Mouse (Mus musculus) kidney, adult 9 months (tissue): ENCODE measurements around the gene Srf.

Experiments used
- DNase-seq: peaks from one replicate; pipeline ENCODE4 v3.0.0; 2022

Srf gene

DNA sequence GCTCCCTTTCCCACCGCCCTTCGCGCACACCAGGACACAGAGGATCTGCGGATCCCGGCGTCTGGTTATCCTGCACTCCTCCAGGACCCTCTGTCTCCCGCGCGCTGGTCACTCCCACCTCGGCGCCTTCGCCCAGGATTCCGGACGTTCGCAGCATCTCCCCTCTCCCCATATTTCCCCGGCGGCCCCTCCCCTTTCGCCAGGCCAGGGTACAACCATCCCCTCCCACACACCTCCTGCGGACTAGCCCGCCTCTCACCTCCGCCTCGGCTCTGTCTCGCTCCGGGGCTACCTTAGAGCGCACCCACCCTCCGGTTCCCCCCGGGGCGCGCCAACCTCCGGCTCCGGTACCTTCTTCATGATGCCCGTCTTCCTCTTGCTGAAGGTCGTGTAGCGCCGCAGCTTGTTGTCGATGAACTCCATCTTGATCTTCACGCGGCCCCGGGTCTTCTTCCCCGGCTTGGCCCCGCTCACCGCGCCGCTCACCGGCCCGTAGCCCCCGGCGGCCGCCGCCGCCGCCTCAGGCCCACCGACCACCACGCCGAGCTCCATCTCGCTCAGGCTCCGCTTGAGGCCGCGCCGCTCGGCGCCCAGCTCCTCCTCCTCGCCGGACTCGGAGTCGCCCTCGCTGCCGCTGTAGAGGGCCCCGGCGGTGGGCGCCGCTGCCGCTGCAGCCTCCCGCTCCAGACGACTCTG is 850 bp downstream of the Srf start:
- peak; percentile 33 for DNase-seq

DNA sequence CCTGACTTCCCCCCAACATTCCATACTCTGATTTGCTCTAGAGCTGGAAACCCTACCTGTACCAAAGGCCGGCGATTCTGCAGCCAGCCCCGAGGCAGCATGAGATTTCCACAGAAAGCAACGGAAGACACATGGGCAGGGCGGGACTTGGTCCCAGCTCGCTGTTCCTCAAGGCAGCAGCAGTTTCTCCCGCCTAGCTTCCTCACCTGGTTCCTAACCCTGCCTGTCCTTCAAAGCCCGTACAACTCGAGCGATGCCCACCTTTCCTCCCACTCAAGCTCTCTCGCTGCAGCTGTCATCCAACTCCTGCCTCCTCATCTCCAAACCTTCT is 1.4 kb downstream of the Srf start:
- DNase-seq = peak; percentile 28

DNA sequence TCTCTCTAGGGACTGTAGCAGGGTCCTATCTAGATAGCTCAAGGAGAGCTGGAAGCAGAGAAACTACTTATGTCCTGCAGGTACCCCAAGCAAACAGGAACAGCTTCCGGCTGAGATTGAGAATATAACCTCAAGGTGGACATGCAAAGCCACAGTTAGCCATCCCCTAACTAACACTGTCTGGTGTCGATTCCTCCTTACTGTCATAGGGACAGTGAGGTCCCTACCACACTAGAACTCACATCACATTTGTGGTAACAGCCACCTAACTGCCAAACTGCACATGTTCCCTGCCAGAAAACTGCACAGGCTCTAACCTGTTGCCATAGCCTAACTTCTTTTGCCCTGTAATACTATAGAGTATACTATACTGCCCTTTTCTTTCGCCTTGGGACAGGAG is 2.0 kb downstream of the Srf start:
- DNase-seq = no peak

DNA sequence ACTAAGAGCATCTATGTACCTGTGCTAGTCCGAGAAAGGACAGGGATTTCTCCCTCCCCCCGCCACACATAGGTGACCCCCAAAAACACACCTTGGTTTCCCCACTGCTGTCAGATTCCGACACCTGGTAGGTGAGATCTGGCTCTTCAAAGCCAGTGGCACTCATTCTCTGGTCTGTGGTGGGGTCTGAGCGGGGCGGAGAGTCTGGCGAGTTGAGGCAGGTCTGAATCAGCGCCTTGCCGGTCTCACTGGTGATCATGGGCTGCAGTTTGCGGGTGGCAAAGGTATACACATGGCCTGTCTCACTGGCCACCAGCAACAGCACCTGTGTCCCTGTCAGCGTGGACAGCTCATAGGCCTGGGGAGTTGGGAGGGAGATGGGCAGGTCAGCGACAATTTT is 2.5 kb downstream of the Srf start:
- no peak for DNase-seq

DNA sequence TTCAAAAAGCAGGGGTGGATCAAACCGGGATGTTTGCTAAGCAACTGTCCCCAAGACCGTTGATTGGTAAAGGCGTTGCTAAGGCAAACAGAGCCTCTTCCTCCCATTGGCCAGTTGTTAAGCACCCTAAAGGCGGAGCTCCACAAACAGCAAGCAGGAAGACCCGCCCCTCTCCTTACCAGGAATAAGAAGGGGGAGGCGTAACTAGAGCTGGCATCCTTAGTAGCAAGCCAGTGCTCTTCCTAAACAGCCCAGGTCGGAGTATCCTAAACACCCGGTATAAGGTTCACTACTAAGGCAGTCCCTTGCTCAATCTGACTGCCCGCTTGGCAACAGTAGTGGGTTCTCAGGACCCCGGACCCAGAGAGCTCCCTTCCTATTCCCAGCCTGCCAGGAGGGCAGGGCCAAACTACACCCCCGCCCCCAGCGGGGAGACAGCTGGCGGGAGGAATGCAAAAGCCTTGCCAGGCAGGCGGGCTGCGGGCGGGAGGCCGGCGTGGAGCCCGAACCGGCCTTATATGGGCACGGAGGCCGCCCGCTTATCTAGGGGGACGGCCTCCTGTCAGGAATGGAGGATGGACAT is 3.0 kb downstream of the Srf start:
- peak; percentile 97 for DNase-seq

DNA sequence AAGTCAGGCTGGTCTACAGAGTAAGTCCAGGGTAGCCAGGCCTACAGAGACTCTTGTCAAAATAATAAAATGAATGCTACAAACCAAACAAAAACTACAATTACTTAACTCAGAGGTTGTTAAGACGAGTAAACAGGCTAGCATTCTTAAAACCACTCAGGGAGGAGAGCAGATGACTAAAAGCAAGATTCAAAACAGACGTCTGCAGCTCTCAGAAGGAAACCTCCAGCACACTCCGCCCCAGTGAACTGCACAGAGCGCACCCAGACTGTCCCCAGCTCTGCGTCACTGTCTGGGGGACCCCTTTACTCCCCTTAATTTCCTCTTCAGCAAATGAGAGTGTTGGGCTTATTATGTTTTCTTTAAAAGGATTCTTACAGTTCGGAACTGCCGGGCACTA is 3.8 kb downstream of the Srf start:
- DNase-seq = no peak

DNA sequence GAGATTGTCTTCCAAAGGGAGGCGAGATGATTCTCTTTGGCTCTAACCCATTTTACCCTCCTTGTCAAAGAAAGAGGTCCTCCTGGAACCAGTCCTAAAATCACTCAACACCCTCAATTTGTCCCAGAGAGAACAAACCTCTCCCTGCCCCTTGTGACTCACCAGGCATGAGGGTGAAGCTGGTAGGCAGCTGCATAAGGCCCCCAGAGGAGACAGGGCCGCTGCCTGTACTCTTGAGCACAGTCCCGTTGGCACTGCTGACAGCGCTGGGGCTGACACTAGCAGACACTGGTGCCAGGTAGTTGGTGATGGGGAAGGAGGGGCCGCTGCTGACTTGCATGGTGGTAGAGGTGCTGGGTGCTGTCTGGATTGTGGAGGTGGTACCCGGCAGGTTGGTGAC is 4.6 kb downstream of the Srf start:
- no peak for DNase-seq

DNA sequence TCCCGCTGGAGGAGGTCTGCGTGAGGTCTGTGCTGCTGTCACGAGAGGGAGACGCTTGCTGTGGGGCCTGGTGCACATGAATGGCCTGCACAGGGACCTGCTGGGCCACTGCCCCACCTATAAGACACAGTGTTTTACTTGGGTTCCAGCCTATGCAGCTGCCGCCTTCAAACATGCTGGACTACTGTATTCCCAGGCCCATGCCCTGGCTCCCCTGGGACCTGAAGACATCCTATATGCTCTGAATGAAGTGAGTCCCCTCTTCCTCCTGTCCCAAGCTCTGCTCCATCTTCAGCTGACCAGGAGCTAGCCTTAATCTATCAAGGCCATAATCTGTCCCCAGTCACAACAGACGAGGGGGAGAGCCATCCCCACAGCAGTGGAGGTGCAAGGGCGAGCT is 5.1 kb downstream of the Srf start:
- no peak for DNase-seq

DNA sequence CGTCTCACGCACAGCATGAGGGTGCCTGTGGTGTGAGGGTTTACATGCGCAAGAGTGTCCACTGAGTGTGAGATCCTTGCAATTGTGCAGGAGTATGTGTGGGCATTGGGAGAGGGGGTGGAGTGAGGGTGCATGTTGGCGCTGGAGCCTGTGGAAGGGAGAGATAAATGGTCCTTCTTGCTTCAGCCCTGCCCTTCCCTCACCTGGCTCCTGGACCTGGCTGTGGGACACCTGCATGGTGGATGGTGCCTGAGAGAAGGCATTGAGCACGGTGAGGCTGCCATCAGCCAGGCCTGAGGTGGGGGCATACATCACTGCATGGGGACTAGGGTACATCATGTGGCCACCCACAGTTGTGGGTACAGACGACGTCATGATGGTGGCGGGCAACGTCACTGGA is 6.3 kb downstream of the Srf start:
- no peak for DNase-seq

DNA sequence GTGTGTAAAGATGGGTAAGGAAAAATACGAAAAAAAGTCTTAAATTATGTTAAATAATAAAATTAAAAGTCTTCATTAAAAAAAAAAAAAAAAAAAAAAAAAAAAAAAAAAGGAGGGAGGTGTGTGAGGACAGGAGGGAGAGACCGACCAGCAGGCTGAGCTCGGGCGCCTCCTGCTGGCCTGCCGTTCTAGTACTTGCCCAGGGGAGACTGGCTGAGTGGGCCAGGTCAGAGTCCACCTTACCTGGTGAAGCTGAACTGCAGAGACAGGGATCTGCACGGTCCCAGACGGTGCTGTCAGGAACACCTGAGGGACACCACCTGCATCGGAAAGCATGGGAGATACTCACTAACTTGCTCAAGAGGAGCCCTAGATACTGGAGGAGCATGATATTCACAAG is 6.8 kb downstream of the Srf start:
- DNase-seq = peak; percentile 91

DNA sequence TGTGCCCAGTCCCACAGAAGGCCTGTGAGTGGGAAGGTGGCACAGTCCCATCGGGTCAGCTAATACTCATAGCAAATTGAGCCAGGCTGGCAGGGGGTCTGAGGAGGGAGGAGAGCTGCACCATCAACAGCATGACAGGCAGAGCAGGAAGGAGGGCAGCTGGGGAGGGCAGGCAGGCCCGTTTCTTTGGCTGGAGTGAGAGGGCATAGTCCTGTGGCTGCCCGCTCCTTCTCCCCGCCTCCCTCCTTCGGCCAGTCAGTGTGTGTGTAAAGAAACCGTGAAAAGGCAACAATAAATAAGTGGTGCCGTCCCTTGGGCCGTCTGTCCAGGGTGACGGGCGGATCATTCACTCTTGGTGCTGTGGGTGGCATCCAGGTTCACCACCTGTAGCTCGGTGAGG is 7.2 kb downstream of the Srf start:
- peak; percentile 66 for DNase-seq

DNA sequence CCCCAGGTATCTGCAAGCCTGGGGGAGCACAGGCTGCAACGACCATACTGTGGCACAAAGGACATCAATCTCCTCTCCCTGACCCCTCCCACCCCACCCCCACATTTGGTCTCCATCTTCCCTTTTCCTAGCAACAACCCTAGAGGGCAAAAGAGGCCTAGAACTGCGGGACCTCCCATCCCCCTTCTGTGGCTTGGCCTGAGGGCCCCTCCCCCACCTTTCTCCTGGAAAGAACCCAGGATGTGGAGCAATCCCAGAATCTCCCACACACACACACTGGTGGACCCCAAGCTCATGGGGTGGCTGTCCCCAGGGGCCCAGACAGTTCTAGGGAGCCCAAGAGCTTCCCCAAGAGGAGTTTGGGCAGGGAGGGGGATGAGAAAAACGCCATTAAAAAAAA is 8.1 kb downstream of the Srf start:
- no peak for DNase-seq

DNA sequence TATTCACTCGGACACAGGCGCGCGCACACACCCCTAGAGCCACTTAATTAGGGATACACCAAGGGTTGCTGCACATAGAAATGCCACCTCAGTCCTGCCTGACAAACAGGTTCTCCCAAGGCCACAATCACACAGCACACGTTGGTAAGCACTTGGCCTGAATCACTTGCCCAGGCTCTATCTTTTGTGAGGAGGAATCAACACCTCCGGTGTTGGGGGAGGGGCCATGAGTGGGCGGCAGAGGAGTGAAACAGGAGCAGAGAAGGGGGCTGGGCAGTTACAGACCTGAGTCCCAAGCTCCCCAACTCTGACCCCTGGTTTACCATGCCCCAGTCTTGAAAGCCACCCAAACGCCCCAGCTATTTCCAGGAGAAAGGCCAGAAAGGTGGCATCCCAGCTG is 9.0 kb downstream of the Srf start:
- DNase-seq = no peak

DNA sequence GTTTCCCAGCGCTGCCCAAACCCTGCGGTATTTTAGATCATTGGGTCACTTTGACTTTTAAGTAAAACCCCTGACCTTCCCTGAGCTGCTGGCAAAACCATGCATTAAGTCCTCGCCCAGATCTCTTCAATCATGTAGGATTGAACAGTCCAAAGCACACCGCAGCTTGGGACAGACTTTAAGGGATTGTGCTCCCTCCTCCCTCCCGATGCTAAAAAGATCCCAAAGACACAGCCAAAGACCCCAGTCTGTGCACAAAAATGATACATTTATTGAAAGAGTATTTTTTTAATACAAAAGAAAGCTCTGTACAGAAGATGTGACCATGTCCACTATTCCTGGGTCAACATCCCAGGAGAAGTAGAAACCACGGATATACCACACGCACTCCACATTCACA is 9.4 kb downstream of the Srf start:
- no peak for DNase-seq

DNA sequence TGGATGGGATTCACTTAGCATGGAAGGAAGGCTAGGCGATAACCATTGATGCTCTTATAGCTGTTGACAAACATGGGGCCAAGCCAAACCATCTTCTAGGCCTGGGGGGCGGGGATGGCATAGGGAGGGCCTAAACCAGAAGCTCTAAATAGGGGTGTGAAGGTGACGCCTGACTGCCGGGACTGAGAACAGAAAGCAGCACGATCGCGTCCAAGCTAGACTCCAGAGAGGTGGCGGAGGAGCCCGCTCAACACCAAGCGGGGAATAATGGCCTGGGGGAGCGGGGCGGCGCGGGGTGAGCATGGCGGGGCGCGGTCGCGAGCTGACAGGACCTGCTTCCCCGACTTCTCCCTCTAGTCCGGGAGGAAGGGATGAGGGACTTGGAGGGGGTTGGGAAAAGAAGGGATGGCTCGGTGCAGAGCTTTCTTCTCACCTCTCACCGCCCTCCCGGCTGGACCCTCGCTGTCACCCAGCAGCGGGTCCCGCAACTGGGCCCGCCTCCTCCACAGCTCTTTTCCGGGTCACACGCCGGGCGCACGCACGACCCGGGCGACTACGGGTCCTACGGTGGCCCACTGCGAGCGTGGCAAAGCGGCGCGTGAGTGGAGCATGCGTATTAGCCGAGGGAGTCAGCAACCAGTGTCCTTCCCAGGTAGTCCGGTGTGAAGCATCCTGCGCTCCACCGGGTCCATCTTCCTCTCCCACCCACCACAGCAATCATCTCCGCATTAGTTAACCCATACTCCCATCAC is 10.0 kb downstream of the Srf start, which contains the start of gene Cul9:
Gene Cul9, minus strand, starts transcription at position 576 of the 752 bp plus-strand sequence.
- DNase-seq = peak; percentile 86

DNA sequence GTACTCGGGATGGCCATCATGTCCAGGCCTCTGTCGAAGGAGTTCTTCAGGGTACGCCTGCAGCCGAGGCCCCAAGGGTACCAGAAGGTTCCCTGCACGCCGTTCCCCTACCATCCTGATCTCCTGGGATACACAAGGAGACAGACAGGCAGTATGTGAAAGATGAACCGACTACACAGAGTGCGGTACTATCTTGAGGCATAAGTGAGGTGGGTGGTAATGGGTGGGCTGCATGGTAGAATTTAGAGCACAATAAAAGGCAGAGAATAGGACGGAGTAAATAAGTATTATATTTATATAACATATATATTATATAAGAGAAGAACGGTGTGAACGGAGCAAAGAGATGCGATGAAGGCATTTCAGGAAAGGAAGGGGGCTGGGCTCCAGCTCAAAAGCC is 12.3 kb downstream of the Srf start:
- DNase-seq = no peak

DNA sequence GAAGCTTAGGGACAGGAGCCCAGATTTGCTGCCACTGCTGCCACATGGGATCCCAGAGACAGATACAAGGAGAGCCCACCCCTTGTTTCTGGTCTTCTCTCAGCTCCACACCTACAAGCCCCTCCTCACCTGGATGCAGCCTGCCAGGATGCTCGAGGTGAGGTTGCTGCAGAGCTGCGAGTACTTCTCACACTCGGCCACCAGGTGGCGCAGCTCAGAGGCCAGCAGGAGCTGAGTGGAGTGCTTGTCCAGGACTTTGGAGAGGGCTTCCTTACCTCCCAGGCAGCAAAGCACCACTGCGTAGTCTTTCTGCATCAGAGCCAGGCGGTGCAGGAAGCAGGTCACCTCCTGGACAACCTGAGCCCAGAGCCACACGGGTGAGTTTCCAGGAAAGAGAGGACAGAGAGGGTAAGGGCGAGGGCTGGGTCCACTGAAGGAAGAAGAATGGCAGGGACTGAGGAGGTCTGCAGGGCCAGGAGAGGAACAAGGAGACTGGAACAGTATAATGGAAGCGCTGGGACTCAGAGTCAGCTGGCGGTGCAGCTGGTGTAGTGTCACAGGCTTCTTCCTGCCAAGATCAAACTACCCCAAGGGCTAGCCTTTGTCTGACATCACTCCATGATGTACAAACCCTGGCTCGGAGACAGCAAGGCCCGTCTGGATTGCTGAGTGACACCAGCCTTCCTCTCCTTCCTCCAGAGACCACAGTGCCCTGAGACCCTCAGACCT is 30.2 kb downstream of the Srf start:
- DNase-seq = peak; percentile 75

DNA sequence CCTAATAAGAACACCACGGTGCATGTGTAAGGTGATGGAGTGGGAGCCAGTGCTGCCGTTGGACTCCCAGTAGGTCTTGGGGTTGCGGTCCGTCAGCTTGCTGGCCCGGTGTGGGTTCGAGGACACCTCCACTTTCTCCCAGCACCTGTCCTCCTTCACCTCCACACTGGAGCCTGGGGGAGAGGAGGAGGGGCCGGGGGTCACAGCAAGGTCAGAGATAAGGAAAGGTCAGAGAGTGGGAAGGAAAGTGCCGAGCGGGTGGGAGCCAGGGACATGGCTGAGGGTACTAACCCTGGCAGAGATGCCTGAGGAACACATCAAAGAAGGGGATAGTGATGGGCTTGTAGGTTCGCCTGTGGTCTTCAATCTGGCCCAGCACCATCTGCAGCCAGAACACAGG is 30.9 kb downstream of the Srf start:
- DNase-seq = no peak

DNA sequence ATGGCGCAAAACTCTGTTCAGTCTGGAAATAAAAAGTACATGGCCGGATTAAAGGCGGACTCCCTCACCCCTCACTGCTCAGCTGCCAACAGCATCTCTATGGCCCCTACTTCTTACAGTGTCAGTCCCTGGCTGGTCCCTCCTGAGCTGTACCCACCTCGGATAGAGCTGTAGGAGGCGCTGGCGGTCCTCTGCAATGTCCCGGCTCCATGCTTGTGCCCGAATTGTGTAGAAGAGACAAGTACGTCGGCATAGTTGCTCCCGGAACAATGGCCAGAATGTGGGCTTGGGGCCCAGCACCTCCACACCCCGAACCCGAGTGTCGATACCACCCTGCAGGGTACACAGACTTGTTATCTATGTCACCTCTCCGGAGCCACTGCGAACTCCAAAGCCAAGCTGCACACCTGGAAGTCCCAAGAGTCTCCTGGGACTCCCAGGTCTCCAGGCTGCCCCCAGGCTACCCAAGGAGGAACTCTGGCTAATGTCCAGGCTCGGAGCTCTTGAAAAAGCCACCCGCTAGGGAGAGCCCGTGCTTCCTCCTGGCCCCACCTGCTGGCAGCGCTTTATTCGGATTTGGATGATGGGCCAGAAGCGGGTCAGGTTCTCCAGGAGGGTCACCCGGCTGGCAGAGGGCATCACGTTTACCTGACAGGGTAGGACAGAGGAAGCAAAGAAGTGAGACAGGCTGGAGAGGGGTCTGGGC is 33.9 kb downstream of the Srf start:
- DNase-seq = no peak

DNA sequence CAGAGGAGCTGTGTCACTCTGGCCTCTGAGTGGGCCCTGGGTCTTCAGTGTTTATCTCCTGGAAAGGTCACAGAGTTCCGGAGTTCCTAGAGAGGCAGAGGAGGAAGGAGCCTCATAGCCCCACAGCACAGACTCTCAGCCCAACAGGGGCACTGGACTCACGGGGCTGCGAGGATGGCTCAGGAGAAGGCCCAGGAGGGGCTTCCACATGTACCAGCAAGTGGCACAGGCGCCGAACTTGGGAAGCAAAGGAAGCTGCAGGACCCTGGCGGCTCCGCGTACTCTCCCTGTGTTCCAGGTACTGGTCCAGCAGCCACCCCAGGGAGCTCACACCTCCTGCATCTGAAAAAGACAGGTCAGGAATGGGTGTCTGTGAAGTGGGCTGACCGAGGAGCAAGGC is 34.8 kb downstream of the Srf start:
- no peak for DNase-seq

DNA sequence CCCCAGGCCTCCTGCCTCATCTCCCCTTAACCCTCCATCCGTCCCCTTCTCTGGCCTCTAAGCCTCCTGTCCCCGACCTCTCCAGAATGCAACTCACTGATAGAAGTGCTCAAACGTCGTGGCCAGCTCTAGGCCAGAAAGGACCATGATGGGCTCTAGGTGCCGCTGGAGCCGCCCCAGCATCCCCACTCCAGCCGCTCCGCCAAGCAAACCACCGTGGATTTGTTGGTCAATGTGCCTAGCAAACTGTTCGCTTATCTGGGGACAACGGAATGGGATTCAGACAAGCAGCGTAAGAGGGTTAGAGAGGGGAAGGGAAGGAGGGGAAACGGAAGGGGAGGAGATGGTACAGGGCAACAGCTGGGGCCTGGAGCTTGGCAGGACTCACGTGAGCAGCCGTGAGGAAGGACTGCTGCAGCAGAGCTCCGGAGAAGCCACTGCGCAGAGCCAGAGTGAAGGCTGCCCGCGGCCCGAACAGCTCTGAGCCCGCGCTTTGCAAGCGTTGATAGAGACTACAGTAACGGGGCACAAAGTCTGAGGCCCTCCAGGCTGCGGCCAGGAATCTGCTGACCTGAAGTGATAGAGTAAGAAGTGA is 35.5 kb downstream of the Srf start:
- no peak for DNase-seq

DNA sequence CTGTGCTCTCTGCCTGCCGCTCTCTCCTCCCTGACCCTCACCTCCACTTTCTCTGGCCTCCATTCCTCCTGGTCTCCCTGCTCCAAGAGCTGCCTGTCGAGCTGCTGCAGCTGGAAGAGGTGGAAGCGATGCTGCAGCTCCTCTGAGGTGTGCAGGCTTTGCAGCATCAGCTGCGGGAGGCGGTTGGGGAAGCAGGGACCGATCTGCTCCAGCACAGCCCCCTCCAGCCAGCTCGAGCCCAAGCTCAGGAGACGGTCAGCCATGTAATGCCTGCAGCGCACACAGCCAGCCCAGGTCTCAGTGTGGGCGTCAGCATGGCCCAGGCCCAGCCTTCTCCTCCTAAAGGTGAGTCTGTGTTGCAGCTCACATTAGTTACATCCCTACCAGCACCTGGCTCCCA is 36.0 kb downstream of the Srf start:
- no peak for DNase-seq

DNA sequence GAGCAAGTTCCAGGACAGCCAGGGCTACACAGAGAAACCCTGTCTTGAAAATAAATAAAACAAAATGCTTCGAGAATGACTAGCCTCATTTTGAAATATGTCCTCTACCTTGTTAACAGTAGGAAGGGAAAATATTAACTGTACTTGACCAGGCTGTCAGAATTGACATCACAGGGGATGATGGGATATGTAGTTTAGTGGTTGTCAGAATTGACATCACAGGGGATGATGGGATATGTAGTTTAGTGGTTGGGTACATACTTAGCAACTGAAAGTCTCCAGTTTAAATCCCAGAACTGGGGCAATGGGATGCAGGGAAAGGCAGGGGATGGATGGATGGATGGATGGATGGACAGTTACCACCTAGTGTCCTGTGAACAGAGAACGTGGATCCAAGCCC is 42.6 kb downstream of the Srf start:
- peak; percentile 57 for DNase-seq
